Mouse (Mus musculus): ENCODE data around the gene Cfap99.

Gene Cfap99

GRCm38 (mm10) chr5:34335539-34336096 lies 47.2 kb downstream of the Cfap99 start:
- DNase-seq, result no peak

GRCm38 (mm10) chr5:34336097-34336774 lies 47.8 kb downstream of the Cfap99 start, which contains the start of gene Rnf4:
TSS of gene Rnf4 (plus strand) at chr5:34336289.
- peak; percentile 99 for DNase-seq

GRCm38 (mm10) chr5:34336775-34337450 lies 48.5 kb downstream of the Cfap99 start:
- peak; percentile 79 for DNase-seq

GRCm38 (mm10) chr5:34340246-34340645 lies 51.8 kb downstream of the Cfap99 start:
- no peak for DNase-seq

GRCm38 (mm10) chr5:34352084-34352631 lies 63.8 kb downstream of the Cfap99 start:
- DNase-seq, result no peak

GRCm38 (mm10) chr5:34360261-34360660 lies 71.9 kb downstream of the Cfap99 start:
- no peak for DNase-seq

GRCm38 (mm10) chr5:34363115-34363514 lies 74.7 kb downstream of the Cfap99 start:
- DNase-seq, result no peak

GRCm38 (mm10) chr5:34368551-34369290 lies 80.3 kb downstream of the Cfap99 start:
- no peak for DNase-seq

- DNase-seq, result peak; percentile 99
These were observed 81.1 kb downstream of the Cfap99 start, which contains the start of gene Fam193a for GRCm38 (mm10) chr5:34369341-34370021. TSS of gene Fam193a (plus strand) at chr5:34369933.

GRCm38 (mm10) chr5:34370022-34370823 lies 81.8 kb downstream of the Cfap99 start:
- DNase-seq, result peak; percentile 67

- no peak for DNase-seq
These were observed 82.4 kb downstream of the Cfap99 start for GRCm38 (mm10) chr5:34370840-34371239.

- DNase-seq, result no peak
These were observed 83.7 kb downstream of the Cfap99 start for GRCm38 (mm10) chr5:34372141-34372540.

- DNase-seq, result no peak
These were observed 84.1 kb downstream of the Cfap99 start for GRCm38 (mm10) chr5:34372541-34372940.

Data from thymus, postnatal 14 days (tissue).